Mouse (Mus musculus) megakaryocyte, embryonic 14.5 days (primary cell): ENCODE measurements around the gene Olfr237-ps1.

Source experiments
- FLI1 ChIP-seq: IDR thresholded peaks from 2 replicates; pipeline ENCODE4 v1.6.1; 2012; ENCODE audit warnings: low read length, inconsistent platforms, mixed read lengths
- GATA1 ChIP-seq: IDR thresholded peaks from 3 replicates; pipeline ENCODE4 v1.6.1; 2012; ENCODE audit warnings: mixed read lengths, low read length, inconsistent platforms, borderline replicate concordance

- TF ChIP-seq FLI1 (no peak), GATA1 (no peak)
Observed at GRCm38 (mm10) chr6:43178584-43179501, 32.5 kb downstream of the Olfr237-ps1 start.
